Mouse (Mus musculus): ENCODE data around the gene Sh2d1b1. TPM values are rescaled to one million over a fixed set of nuclear protein-coding genes. Genes with fewer than 3 reads are reported as not detected.

The Sh2d1b1 gene
- total RNA-seq, 2 experiments from 2014 or later, result 0.10 TPM; not detected in 1

DNA sequence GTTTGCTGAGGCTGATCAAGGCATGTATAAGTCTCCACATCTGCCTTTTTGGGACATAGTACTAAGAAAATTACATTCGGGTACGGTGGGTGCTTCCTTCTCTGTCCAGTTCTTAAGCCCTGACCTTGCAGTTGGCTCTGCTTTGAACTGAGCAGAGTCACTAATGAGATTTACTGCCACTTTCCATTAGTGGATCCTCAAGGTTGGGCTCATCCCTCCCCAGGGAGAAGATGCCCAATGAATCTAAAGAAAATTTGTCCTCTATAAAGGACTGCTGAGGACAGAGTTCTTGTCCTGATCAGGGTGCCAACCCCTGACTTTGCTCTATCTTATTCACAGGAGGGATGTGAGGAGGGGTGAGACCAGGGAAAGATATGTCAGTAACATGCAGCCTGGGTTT, 44.9 kb downstream of the Sh2d1b1 start:
- intact Hi-C loops (cut with DNase I), result no loop called here
- no peak for DNase-seq

DNA sequence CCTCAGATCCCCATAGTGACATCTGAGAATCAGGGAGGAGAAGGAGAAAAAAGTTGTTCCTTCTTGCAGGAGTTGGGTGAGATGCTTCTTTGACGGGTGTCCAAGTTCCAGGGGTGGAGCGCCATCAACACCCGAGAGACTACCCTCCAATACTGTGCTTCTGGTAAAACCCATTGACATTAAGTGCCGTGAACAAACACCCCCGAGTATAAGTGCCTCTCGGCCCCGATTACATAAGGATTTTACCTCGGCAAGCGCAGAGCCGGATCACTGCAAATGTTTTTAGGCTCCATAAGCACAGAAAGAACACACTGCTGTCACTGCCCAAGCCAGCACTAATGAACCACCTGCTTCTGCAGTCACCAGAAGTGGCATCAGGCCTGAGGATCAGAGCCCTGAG, 45.9 kb downstream of the Sh2d1b1 start:
- intact Hi-C loops (cut with DNase I), result no loop called here
- DNase-seq, result no peak

DNA sequence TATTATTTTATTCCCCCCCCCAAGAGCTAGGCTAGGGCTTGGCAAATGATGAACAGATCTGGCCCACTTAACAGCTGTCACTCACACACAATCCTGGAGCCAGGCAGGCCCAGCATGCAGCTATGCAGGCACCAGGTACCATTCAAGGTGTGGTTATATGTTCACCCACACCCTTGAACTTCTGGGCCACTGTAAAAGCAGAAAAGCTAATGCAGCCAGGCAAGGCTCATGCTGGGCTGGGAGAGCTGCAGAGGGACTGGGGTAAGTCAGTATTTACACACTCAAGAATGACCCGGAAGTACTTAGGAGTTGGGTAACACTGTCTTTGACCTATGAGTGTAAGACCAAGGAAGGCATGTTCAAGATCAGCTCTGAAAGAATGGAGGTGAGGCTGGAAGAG, 47.2 kb downstream of the Sh2d1b1 start:
- intact Hi-C loops (cut with DNase I), result no loop called here
- no peak for DNase-seq

DNA sequence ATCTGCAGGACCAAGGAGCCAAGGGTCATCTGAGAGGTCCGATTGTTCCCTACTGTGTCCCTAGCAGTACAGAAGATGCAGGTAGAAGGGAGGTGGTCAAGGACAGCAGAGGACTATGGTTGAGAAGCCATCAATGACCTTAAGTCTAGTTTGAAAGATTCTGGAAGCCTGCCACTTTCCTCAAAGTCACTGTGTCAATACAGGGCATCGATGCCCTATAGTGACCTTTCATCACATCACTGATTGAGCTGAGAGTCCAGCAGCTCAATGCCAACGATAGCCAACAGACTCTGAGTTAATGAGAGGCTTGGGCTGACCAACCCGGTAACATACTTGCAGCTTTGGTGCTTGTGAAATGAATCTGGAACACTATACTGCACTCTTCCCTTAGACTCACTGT, 48.2 kb downstream of the Sh2d1b1 start:
- no peak for DNase-seq
- intact Hi-C loops (cut with DNase I), result no loop called here

DNA sequence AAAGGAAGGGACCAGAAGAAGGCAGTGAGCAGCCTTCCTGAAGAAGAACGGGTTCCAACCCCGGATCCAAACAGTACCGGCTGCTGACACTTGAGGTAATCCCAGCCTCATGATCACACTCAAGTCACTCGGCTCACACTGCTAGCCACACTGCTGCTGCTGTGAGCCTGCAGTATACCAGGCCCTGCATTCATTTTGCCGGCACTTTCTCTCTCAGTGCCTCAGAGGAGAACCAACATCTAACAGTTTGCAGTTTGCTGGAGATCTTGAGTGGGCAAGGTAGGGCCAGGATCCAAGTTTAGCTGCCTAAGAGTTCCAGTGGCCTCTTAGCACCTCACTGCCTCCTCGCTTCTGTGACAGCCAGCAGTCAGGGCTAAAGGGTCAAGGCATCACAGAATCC, 54.8 kb downstream of the Sh2d1b1 start:
- DNase-seq, result no peak
- intact Hi-C loops (cut with DNase I), result no loop called here

DNA sequence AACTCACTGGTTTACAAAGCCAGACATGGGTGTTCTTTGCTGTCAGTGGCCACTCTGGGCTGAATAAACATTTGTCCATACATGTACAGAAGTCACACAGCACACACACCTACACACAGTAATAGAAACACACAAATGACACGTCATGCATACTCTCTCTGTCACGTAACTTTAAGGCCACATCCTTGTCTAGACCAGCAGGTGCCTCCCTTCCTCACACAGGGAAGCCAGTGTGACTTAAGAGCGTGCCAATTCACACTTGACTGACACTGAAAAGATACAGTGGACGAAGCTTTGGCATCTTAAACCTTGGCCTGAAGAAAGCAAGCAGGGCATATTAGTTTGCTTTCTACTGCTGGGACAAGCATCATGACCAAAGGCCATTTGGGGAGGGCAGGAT, 55.7 kb downstream of the Sh2d1b1 start:
- intact Hi-C loops (cut with DNase I), result no loop called here
- DNase-seq, result no peak

Other genes starting within 250 kb of the Sh2d1b1 start
- 10 to 100 TPM; 25.3 to 26.8 TPM for gene Ddr2, start 166.6 kb upstream of the Sh2d1b1 start, total RNA-seq (2021)
- gene Uap1, start 102.4 kb upstream of the Sh2d1b1 start, total RNA-seq (2021), result 10 to 100 TPM; 49.1 to 55.4 TPM
- gene Uhmk1, start 61.9 kb upstream of the Sh2d1b1 start, total RNA-seq (2021), result 10 to 100 TPM; 19.9 to 23.2 TPM
- gene Sh2d1b2, start 44.6 kb upstream of the Sh2d1b1 start, total RNA-seq (2021), result not detected
- gene Gm7694, start 29.0 kb downstream of the Sh2d1b1 start, total RNA-seq (2021), result 1 to 10 TPM; 8.2 to 8.6 TPM
- gene Spata46, start 31.5 kb downstream of the Sh2d1b1 start, total RNA-seq (2021), result not detected